Mouse (Mus musculus) B cell, adult 67 days (primary cell): ENCODE measurements around the gene Ifi209. TPM values are rescaled to one million over a fixed set of nuclear protein-coding genes. Genes with fewer than 3 reads are reported as not detected.

ENCODE experiments used
- total RNA-seq, 2 experiments: library from RNA; stranded (reverse); gene quantifications; 4 replicates each; pipeline ENCODE4 v1.2.4; 2023

Gene Ifi209
- total RNA-seq, result 100 to 1,000 TPM; 237 to 257 TPM

GRCm38 (mm10) chr1:173630622-173631021, at the start of gene Ifi209:
Gene Ifi209 (plus strand): TSS chr1:173630917.

GRCm38 (mm10) chr1:173598838-173599494, 31.8 kb upstream of the Ifi209 start, which contains the start of gene Ifi213:
Gene Ifi213 (minus strand): TSS chr1:173599274.

GRCm38 (mm10) chr1:173673458-173674097, 42.9 kb downstream of the Ifi209 start, which contains the start of gene Ifi208:
Gene Ifi208 (plus strand): TSS chr1:173673675.

Other genes with a start within 250 kb of the Ifi209 start
- 10 to 100 TPM; 61.4 to 87.1 TPM for gene Ifi206, start 139.9 kb upstream of the Ifi209 start, total RNA-seq
- gene Ifi214, start 95.0 kb upstream of the Ifi209 start, total RNA-seq, result 10 to 100 TPM; 40.4 to 47.6 TPM
- gene Ifi213, start 31.6 kb upstream of the Ifi209 start, total RNA-seq, result 100 to 1,000 TPM in 1 of 2 experiments, 10 to 100 TPM in 1; 79.5 to 136 TPM
- 10 to 100 TPM; 35.8 to 49.2 TPM for gene Ifi208, start 42.8 kb downstream of the Ifi209 start, total RNA-seq
- gene Ifi207, start 110.8 kb downstream of the Ifi209 start, total RNA-seq, result 1 to 10 TPM; 1.1 to 1.5 TPM
- gene Ifi204, start 136.0 kb downstream of the Ifi209 start, total RNA-seq, result 10 to 100 TPM; 14.1 to 15.1 TPM